Mouse (Mus musculus) embryo, embryonic 10.5 days (tissue): Measurements from ENCODE around the gene Matk.
"Not testable (repeated sequence)": the region's sequence is repeated elsewhere in the genome, so short reads cannot be mapped to it uniquely, and the experiment has no call there.

Source experiments
- DNase-seq: peaks from one replicate; pipeline ENCODE4 v3.0.0-alpha.2; 2015; ENCODE audit warnings: low spot score

Gene Matk

DNA sequence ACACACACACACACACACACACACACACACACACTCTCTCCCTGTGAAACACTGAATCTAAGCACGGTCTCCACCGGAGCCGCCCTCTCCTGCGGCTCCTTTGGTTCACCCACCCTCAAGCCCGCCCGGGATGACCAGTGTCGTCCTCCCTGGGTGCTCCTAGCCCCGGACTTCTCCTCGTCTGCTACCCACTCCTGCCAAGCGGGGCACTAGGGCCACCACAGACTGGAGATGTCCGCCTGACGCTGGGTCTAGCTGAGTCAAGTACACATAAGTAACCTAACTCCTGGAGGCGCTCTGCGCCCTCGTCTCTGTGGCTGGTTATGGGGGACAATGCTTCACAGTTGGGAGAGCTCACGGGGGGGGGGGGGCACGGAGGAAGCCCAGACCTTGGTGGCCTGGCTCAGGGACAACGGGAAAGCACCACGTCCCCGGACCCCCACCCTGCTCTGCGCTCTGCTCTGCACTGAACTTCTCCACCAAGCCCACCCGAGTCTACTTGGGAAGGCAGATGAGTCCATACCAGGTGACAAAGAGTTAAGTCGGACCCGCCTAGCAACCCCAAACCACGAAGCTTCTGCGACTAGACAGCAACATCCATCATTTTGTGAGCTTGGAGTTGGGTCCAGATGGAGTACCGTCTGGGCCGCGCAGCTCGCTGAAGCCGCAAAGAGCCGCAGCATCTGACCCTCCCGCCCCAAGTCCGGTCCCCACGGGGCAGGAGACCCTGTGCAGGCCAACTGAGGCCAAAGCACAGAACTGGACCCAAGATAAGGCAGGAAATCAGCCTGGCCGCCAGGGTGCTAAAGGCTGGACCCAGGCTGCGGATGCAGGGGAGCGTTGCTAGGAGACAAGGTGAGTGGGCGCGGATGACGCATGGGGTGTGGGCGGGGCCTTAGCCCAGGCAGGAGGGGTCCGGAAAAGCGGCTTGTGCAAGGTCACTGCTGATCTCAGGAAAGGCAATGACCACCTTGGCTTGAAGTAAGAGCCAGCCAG, at the start of gene Matk:
Gene Matk (plus strand): TSS at position 512 of the 996 bp plus-strand sequence.
- peak; percentile 75 for DNase-seq

- no peak for DNase-seq
Measured at GRCm38 (mm10) chr10:81202978-81203720, 49.6 kb upstream of the Matk start.

- no peak for DNase-seq
Measured at GRCm38 (mm10) chr10:81204137-81204536, 48.6 kb upstream of the Matk start.

GRCm38 (mm10) chr10:81210154-81210553, 42.6 kb upstream of the Matk start:
- DNase-seq, result no peak

- DNase-seq, result no peak
Measured at GRCm38 (mm10) chr10:81216260-81216659, 36.5 kb upstream of the Matk start.

DNA sequence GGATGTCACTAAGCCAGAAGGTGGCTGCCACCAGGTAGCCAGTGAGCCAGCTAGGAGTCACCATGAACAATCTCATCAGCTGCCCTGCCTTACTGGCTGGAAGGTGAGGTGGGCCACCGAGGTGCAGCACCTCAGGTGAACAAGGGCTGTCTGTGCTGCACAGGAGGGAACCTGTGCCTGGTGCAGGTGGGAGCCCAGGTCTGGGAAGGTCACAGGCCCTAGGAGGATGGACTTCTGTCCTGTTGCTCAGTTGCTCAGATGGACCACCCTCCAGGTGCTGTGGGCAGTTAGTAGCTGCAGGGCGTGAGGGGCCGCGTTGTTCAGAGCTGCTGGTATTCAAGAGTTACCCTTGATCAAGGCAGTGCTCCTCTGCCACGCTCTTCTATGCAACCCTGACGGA, 35.9 kb upstream of the Matk start:
- no peak for DNase-seq

- not testable (repeated sequence) for DNase-seq
Measured at GRCm38 (mm10) chr10:81217267-81217666, 35.5 kb upstream of the Matk start.

DNA sequence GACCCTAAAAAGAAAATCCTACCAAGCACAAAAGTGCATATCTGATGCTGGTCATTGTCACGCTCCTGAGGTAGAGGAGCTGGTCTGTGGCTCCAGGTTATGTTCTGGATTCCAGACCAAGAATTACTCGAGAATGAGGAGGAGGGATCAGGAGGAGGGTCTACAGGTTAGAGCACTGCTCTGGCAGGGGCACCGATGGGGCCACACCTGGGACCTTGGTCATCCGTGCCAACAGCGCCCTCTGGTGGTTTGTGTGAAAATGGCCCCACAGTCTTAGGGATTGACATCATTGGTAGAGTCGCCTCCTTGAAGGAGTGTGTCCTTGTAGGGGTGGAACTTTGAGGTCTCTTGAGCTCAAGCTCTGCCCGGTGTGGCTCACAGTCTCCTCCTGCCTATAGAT, 34.8 kb upstream of the Matk start:
- DNase-seq, result peak; percentile 65

- DNase-seq, result no peak
Measured at GRCm38 (mm10) chr10:81221402-81222015, 31.2 kb upstream of the Matk start.

DNA sequence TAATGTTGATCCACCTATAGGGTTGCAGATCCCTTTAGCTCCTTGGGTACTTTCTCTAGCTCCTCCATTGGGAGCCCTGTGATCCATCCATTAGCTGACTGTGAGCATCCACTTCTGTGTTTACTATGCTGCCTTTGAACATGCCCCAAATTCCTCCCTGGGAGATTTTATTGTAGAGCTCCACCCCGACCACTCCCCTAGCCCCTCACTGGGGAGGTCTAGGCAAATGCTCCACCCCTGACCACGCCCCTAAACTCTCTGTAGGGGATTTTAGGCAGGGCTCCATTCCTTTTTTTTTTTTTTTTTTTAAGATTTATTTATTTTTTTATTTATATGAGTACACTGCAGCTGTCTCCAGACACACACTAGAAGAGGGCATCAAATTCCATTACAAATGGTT, 29.0 kb upstream of the Matk start:
- DNase-seq, result not testable (repeated sequence)

DNA sequence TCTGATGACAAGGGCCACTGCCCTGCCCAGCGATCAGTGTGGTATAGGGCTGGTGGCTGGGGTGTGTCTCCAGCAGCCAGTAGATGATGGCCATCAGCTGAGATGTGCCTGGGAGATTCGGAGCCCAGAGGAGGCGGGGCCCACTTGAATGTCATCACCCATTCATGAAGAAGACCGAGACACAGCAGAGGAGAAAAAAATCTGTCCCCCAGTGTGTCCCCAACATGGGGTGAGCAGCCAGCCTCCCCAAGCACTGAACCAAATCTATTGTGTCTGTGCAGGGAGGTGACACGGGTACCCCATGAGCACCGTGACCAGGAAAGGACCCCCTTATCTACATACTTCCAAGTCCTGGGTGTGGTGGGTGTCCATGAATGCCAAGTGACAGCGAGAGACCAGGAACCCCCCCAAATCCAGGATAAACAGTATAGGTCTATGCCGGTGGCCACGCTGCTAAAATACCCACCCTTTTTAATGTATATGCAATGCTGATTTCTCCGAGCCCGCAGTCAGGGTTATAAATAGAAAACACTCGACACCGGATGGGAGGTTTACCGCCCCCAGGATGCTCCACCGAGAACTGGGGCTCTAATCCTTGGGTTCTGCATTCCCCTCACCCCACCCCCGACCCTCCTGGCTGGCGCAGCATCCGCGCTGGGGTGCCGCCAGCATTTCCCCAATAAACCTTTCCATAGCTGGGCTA, 22.8 kb upstream of the Matk start:
- DNase-seq, result no peak

- peak; percentile 67 for DNase-seq
Measured at GRCm38 (mm10) chr10:81230438-81231332, 22.1 kb upstream of the Matk start, which contains the start of gene Atcay. TSS of gene Atcay (minus strand) at chr10:81230833.

DNA sequence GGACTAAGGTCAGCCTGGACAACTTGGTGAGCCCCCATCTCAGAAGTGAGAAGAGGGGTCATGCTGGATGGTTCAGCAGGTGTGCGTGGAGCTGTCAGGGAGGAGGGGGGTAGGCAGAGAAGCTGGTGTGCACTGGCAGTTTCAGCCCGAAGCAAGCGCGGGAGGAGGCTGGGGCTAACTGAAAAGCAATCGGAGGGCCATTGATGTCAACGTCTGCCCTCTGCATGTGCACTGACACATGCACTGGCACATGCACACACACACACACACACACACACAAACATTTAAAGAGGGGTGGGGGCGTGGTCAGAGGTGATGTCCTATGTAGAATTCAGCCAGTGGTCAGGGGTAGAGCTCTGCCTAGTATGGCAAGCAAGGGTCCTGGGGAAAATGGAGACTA, 21.3 kb upstream of the Matk start:
- DNase-seq, result no peak

DNA sequence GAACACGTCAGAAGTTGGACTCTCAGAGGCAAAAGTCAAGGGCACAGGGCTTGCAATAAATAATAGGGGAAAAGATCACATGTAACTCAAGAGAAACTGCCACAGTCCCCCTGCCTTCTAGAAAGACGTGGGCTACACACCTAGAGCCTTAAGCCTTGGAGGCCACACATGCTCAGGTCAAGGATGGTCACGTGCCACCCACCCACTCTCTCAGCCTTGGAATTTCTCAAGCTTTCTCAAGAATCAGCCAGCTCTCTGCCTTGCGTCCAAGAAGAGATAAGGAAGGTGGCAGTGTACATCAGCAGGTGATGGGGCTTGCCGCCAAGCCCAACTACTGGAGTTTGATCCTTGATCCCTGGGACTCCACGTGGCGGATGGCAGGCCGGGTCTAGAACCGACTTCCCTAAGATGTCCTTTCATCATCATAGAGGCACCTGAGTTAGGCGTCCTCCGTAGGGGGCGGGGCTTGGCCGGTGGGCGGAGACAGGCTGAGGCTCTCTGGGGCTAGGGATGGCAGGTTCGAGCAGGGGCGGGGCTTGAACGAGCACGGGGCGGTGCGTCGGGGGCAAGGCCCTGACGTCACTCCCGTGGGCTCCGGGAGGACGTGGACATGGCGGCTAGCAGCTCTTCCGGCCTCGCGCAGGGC, 20.0 kb upstream of the Matk start, which contains the start of gene Zfr2:
Gene Zfr2 (plus strand): TSS at position 576 of the 646 bp plus-strand sequence.
- peak; percentile 89 for DNase-seq

DNA sequence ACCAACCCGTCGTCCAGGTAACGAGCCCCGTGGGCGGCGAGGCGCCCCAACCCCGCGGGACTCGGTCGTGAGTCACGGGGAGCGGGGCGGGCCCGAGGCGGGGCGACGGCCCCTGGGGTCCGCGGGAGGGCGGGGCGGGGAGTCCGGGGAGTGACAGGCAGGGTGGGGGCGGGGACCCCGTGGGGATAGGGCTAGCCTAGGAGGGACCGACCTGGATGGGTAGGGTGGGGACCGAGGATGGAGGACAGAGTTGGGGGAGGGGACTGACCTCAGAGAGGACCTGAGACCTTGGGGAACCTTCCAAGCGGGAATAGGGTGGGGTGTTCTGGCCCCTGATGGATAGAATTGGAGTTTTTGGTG, 19.5 kb upstream of the Matk start:
- no peak for DNase-seq

DNA sequence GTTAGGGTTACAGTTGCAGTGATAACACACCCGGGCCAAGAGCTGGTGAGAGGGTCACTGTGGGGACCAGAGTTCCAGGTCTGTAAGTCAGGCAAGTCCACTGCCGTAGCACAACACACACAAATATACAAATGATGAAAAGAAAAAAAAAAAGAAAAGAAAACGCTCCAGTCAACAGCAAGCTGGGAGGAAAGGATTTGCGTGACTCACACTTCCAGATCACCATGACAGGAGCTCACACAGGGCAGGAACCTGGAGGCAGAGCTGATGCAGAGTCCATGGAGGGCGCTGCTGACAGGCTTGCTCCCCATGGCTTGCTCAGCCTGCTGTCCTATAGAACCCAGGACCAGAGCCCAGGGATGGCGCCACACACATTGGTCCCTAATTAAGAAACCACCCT, 18.5 kb upstream of the Matk start:
- no peak for DNase-seq

DNA sequence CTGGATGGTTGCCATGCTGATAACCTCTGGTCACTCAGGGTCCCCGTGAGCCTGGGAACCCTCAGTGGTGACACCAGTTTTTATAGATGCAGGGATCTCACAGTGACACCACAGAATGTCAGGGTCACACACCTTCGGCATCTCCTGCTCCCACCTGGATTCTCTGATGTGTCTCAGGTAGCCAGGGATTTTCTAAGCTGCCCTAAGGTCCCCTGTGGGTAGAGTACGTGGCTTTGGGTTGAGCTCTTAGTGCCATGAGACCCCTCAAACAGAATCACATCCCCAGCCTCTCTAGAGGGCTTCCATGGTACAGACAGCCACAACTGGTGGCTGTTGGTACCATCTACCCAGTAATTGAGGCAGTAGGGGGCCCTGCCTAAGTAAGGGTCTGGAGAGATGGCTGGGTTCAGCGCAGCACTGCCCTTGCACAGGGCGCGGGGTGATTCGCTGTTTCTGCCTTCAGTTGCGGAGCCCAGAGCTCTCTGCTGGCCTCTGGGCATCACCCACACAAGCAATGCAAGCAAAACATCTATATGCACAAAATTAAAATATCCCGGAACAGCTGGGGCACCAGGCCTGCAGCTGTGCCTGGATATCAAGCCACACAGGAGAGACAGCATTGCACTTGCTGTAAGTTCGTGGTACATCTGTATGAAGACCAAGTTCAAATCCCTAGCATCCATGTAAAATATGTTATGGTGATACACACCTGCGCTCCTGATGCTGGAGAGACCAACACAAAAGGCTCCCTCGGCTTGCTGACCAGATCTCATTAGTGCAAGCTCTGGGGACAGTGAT, 16.1 kb upstream of the Matk start:
- no peak for DNase-seq

GRCm38 (mm10) chr10:81238618-81239017, 14.1 kb upstream of the Matk start:
- DNase-seq, result no peak

DNA sequence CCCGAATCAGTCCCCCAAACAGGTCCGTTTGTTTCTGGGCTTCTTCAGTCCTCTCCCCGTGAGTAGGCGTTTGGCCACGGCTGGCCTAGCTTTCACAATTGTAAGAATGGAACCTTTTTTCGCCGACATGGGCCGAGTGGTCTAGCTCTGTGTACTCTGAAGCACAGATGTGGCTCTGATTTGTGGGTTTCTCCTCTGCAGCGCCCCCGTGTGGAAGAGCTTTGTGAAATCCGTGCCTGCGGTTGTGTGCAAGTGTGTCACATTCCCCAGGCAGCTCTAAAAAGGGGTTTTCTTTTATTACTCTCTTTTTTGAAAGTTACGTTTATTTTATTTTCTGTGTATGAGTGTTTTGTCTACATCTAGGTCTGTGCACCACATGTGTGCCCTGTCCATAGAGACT, 11.9 kb upstream of the Matk start:
- DNase-seq, result peak; percentile 85
